Mouse (Mus musculus): Measurements from ENCODE around the gene Glod5. TPM values are rescaled to one million over a fixed set of nuclear protein-coding genes. Genes with fewer than 3 reads are reported as not detected.

Gene Glod5
- total RNA-seq, 2 experiments from 2014 or later, result not detected

GRCm38 (mm10) chrX:7968899-7969298 is 49.4 kb downstream of the Glod5 start:
- DNase-seq (ENCODE audit: low spot score in 2 of 2), result no peak

DNA sequence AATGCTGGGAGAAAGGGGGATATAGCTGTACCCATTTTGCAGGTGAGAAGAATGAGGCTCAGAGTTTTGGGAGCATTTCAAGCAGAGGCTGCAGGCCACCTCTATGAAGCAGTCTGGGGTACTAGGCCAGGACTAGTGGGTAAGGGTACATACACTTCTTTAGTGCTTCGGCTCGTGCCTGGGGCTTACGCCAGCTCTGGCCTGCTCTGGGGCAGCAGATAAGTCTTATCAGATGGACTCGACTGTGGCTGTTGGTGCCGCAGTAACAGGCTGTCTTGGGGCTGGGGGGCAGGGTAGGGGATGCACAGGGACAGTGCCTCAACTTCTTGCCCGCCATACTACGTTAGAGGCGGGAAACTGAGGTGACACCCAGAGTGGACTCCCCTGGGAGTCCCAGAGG is 50.1 kb downstream of the Glod5 start:
- DNase-seq (ENCODE audit: low spot score in 2 of 2), result no peak

- DNase-seq (ENCODE audit: low spot score in 2 of 2), result no peak
These were observed 50.6 kb downstream of the Glod5 start for GRCm38 (mm10) chrX:7967596-7968201.

- no peak for DNase-seq (ENCODE audit: low spot score in 2 of 2)
These were observed 52.1 kb downstream of the Glod5 start for GRCm38 (mm10) chrX:7966161-7966560.

DNA sequence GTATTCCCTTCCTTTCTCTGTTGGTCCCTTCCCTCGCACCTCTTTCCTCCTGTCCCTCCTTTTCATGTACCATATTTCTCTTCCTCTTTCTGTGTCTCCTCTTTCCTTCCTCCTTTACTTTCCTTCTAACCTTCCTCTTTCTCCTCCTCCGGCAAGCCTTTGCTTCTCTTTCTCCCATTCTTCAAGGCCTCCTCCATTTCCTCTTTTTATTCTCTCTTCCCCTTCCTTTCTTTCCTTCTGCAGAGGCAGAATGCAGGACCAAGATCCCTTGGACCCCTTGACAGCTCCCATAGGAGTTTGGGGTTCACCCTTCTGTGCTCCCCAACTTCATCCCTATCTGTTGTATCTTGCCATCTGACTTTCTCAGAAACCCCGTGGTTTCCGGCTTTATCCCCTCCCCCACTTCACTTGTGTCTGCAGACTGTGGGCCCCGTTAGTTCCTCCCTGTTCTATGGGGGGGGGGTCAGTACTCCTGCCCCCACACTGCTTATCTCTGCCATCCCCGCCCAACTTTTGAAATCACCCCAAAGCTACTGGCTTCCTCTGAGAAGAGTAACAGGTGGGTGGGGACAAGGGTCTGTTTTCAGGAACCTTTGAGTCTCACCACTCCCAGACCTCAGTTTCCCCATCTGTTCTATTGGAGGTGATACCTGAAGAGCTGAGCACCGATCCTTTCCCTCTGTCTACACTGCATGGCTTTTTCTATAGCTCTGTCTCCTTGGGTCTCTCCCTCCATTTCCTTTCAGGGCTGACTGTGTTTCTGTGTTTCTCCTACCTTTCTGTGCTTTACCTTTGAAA is 54.3 kb downstream of the Glod5 start:
- no peak for DNase-seq (ENCODE audit: low spot score in 2 of 2)

- DNase-seq (ENCODE audit: low spot score in 2 of 2), result no peak
These were observed 59.4 kb downstream of the Glod5 start for GRCm38 (mm10) chrX:7958868-7959267.

Other genes with a start within 250 kb of the Glod5 start
- gene Gripap1, start 228.7 kb downstream of the Glod5 start, total RNA-seq (2021), result 10 to 100 TPM; 88.1 to 98.9 TPM
- 10 to 100 TPM in 1 of 2 experiments, 1 to 10 TPM in 1; 9.8 to 10.0 TPM for gene Kcnd1, start 196.2 kb downstream of the Glod5 start, total RNA-seq (2021)
- 10 to 100 TPM; 64.1 to 64.9 TPM for gene Otud5, start 177.1 kb downstream of the Glod5 start, total RNA-seq (2021)
- 10 to 100 TPM; 43.2 to 49.5 TPM for gene Pim2, start 140.2 kb downstream of the Glod5 start, total RNA-seq (2021)
- 10 to 100 TPM; 45.9 to 52.7 TPM for gene Slc35a2, start 134.5 kb downstream of the Glod5 start, total RNA-seq (2021)
- 10 to 100 TPM; 72.6 to 80.1 TPM for gene Pqbp1, start 119.2 kb downstream of the Glod5 start, total RNA-seq (2021)
- 10 to 100 TPM; 20.8 to 23.9 TPM for gene Timm17b, start 119.1 kb downstream of the Glod5 start, total RNA-seq (2021)
- not detected for gene Gm10491, start 110.7 kb downstream of the Glod5 start, total RNA-seq (2021)
- not detected for gene Gm10490, start 109.0 kb downstream of the Glod5 start, total RNA-seq (2021)
- 100 to 1,000 TPM; 340 to 344 TPM for gene Pcsk1n, start 98.7 kb downstream of the Glod5 start, total RNA-seq (2021)
- gene Eras, start 89.9 kb downstream of the Glod5 start, total RNA-seq (2021), result not detected
- 10 to 100 TPM; 46.0 to 54.4 TPM for gene Hdac6, start 70.6 kb downstream of the Glod5 start, total RNA-seq (2021)
- gene Gata1, start 40.4 kb downstream of the Glod5 start, total RNA-seq (2021), result not detected
- gene Suv39h1, start 56.3 kb upstream of the Glod5 start, total RNA-seq (2021), result 10 to 100 TPM; 25.0 to 28.2 TPM
- gene Was, start 72.0 kb upstream of the Glod5 start, total RNA-seq (2021), result 1 to 10 TPM; 2.0 to 2.2 TPM
- 100 to 1,000 TPM; 214 to 218 TPM for gene Wdr13, start 114.4 kb upstream of the Glod5 start, total RNA-seq (2021)
- gene Rbm3, start 127.4 kb upstream of the Glod5 start, total RNA-seq (2021), result 100 to 1,000 TPM; 193 to 258 TPM
- gene Tbc1d25, start 157.7 kb upstream of the Glod5 start, total RNA-seq (2021), result 10 to 100 TPM; 12.7 to 15.8 TPM
- 10 to 100 TPM; 30.5 to 42.9 TPM for gene Ebp, start 175.0 kb upstream of the Glod5 start, total RNA-seq (2021)
- 10 to 100 TPM; 87.1 to 91.3 TPM for gene Porcn, start 188.0 kb upstream of the Glod5 start, total RNA-seq (2021)
- 10 to 100 TPM; 23.5 to 25.3 TPM for gene Ftsj1, start 233.9 kb upstream of the Glod5 start, total RNA-seq (2021)

Data from layer of hippocampus, postnatal 14 days (tissue).